Mouse (Mus musculus) cerebellum, adult 2 months (tissue): ENCODE measurements around the gene Anapc11.

ENCODE experiments used
- CTCF ChIP-seq: fragments of 200-500 bp; IDR thresholded peaks from 2 replicates; pipeline ENCODE4 v1.5.1; 2011; ENCODE audit warnings: low read depth, mild to moderate bottlenecking, control low read depth, low read length, moderate library complexity, borderline replicate concordance; ENCODE audit not compliant: insufficient read depth
- POLR2A ChIP-seq: fragments of 200-500 bp; IDR thresholded peaks from 2 replicates; pipeline ENCODE4 v1.6.1; 2011; ENCODE audit warnings: low read length, control low read depth, borderline replicate concordance; ENCODE audit not compliant: insufficient read depth

DNA sequence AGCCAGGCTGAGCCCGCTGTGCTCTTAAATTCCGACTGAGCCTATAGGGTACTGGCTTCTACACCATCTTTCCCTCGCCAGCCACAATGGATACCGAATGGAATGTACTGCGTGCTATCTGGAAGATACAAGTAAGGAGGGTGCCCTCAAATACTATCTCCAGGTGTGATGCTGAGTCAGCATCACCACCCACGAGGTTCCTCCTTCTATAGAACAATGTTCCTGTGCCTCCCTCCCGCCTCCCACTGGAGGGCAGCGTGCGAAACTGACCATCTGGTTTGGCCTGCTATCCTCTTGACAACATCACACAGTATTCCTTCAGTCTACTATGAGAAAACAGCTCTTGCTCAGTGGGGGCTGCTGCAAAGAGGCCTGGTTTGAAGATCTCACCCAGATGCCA lies 33.1 kb upstream of the Anapc11 start:
- TF ChIP-seq CTCF = no peak
- no peak for TF ChIP-seq POLR2A
